Mouse (Mus musculus): ENCODE results near the gene Gm1043. TPM values are rescaled to one million over a fixed set of nuclear protein-coding genes. Genes with fewer than 3 reads are reported as not detected.
A peak's percentile ranks its signal among the peaks of the same experiment; 100 is the strongest.

Gene Gm1043
- total and polyA plus RNA-seq, 2 experiments from 2014 or later: 1.4 to 22.1 TPM

DNA sequence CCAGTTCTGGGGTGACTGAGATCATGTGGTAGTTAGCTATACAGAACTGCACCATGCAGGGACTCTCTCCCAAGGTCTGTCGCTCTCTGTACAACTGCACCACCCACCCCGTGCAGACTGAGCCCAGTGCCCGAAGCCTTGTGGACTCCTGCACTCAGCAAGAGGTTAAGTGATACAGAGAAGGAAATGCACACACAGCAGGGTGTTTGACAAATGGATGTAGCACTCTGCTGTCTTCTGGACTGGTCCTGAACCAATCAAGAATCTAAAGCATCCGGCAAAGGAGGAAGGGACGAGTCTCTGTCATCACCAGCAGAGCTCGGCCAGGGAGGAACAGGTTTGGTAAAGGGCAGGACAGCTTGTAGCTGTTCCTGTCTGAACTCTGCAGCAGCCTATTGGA lies 12.4 kb downstream of the Gm1043 start:
- H3K4me3 ChIP-seq (ENCODE audit: low read depth, low read length): no peak overlapping the region
- DNase-seq (no peak), ATAC-seq (no peak)
- H3K27me3 ChIP-seq (ENCODE audit: insufficient read depth, low read length): no peaks in the 10 kb centered on the region
- no peak overlapping the region for H3K9ac ChIP-seq
- no peak overlapping the region for H3K27ac ChIP-seq (ENCODE audit: low read depth, low read length)
- H3K36me3 ChIP-seq (ENCODE audit: insufficient read depth): peaks cover 10% of the 10 kb centered on the region; the same call in 1 of the 2 replicates
- no peak for TF ChIP-seq CTCF (IDR thresholded peaks at IDR 0.05; ENCODE audit: low read depth)
- H3K4me1 ChIP-seq (ENCODE audit: insufficient read depth): no peaks in the 10 kb centered on the region
- H3K4me2 ChIP-seq (ENCODE audit: low read depth): no peak overlapping the region
- 78% methylated on average over 6 of the region's 6 CpGs for WGBS
- no peaks in the 10 kb centered on the region for H3K9me3 ChIP-seq (ENCODE audit: low read length)

DNA sequence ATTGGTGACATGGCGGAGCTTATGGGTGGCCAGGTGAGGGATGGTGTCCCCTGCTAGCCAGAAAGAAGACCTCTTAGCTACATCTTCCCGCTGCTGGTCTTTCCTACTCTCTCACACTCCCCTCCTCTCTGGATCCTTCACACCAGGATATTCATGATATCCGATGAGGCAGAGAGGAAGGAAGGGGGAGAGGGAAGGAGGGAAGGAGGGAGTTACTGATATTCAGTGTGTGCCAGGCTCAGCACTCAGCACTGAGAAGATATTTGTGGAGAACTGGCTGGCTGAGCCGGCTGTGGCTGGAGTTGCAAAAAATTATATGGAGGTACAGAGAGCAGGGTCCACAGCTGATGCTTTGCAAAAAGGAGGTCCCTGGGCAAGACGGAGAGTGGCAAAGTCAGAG lies 15.6 kb downstream of the Gm1043 start:
- H3K4me2 ChIP-seq (ENCODE audit: low read depth): no peak overlapping the region
- H3K9me3 ChIP-seq (ENCODE audit: low read length): no peaks in the 10 kb centered on the region
- H3K27ac ChIP-seq (ENCODE audit: low read depth, low read length): 0 out of 2 replicates have a peak overlapping the region, but pooled peaks have one; percentile 40
- ATAC-seq (no peak), DNase-seq (no peak)
- TF ChIP-seq CTCF (IDR thresholded peaks at IDR 0.05; ENCODE audit: low read depth): no peak
- H3K27me3 ChIP-seq (ENCODE audit: insufficient read depth, low read length): no peaks in the 10 kb centered on the region
- H3K36me3 ChIP-seq (ENCODE audit: insufficient read depth): peaks cover 10% of the 10 kb centered on the region; the same call in 1 of the 2 replicates
- 60% methylated on average over 5 of the region's 5 CpGs for WGBS
- H3K9ac ChIP-seq: no peak overlapping the region
- H3K4me3 ChIP-seq (ENCODE audit: low read depth, low read length): no peak overlapping the region
- 0 out of 2 replicates have a peak, but pooled peaks cover under 1% of the 10 kb centered on the region for H3K4me1 ChIP-seq (ENCODE audit: insufficient read depth)

DNA sequence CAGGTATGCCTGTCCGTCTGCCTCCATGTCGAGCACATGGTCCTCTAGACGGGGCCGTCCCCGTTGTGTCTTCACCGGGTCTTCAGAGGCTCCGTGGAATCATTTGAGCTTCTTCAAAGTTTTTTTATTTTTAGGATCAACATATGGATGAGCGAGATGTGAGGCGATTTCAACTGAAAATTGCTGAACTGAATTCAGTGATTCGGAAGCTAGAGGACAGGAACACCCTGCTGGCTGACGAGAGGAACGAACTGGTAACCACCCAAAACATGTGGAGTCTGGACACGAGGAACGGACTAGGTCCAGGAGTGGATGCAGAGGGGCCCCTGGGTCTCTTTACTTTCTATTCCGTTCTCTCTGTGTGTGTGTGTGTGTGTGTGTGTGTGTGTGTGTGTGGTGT lies 16.5 kb downstream of the Gm1043 start:
- 57% methylated on average over 15 of the region's 15 CpGs for WGBS
- H3K4me2 ChIP-seq (ENCODE audit: low read depth): no peak overlapping the region
- H3K9me3 ChIP-seq (ENCODE audit: low read length): no peaks in the 10 kb centered on the region
- H3K9ac ChIP-seq: no peak overlapping the region
- ATAC-seq: no peak
- TF ChIP-seq CTCF (IDR thresholded peaks at IDR 0.05; ENCODE audit: low read depth): peak; percentile 29
- peak overlapping the region; percentile 45; the same call in 1 of the 2 replicates for H3K27ac ChIP-seq (ENCODE audit: low read depth, low read length)
- DNase-seq: peak; percentile 44
- H3K4me3 ChIP-seq (ENCODE audit: low read depth, low read length): no peak overlapping the region
- no peaks in the 10 kb centered on the region for H3K27me3 ChIP-seq (ENCODE audit: insufficient read depth, low read length)
- peaks cover 10% of the 10 kb centered on the region; the same call in 1 of the 2 replicates for H3K36me3 ChIP-seq (ENCODE audit: insufficient read depth)
- H3K4me1 ChIP-seq (ENCODE audit: insufficient read depth): 0 out of 2 replicates have a peak, but pooled peaks cover 3% of the 10 kb centered on the region

DNA sequence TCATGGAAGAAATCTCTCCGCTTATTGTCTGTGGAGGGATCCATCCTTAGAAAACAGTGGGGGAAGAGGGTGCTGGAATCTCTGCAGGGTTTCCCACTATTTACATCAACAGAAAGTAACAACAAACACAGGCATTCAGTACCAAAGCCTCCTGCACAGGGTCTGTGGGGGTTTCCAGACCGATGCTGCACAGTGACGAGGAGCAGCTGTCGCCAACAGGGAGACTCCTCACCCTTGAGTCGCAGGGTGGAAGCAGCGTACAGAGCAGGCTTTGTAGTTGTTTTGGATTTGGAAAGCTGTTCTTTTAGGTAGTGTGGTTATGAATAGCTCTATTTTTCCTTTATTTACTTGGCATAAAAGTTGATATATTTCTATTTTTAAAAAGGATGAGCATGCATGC lies 16.9 kb downstream of the Gm1043 start:
- WGBS: 30% methylated on average over 6 of the region's 6 CpGs

DNA sequence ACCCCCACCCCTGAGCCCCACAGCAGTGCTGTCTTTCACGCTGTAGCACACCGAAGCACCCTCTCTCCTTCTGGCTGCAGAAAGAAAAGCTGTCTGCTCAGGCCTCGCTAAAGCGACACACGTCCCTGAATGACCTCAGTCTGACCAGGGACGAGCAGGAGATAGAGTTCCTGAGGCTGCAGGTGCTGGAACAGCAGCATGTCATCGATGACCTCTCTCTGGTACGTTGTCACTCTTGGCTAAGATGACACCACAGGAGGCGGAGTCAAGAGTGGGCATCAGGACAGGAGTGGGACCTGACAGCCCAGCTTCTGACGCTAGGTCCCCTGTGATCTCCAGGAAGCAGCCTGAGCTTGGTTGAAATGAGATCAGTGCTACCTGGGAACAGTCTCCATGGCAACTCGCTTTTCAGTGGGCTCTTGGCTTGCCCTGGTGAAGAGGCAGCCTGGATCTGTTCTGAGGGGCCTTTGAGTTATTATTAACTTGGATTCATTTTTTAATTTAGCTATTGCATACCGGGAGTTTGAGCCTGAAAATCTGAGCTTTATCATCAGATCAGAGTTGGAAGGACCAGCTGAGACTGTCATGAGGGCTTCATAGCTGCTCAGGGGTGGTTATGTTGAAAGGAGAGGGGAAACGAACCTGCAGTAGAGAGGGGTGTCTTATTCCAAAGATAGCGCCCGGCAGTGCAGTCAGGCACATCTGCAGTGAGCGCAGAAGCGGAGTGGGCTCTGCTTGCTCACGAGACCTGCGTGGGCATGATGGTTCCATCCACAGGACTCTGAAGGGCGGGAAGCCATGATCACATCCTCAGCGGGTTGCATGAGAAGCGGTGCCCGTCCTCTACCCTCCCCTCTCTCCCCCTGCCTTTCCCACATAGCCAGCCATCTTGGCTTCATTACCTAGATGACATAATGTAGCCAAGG lies 20.6 kb downstream of the Gm1043 start:
- TF ChIP-seq CTCF (IDR thresholded peaks at IDR 0.05; ENCODE audit: low read depth): no peak
- Histone ChIP-seq H3K4me1 (ENCODE audit: insufficient read depth) (0 out of 2 replicates have a peak, but pooled peaks cover 3% of the 10 kb centered on the region), H3K27me3 (ENCODE audit: insufficient read depth, low read length) (no peaks in the 10 kb centered on the region), H3K4me3 (ENCODE audit: low read depth, low read length) (no peak overlapping the region), H3K9me3 (ENCODE audit: low read length) (no peaks in the 10 kb centered on the region), H3K9ac (no peak overlapping the region; the same call in 1 of the 2 replicates), H3K27ac (ENCODE audit: low read depth, low read length) (peak overlapping the region; percentile 71), H3K4me2 (ENCODE audit: low read depth) (no peak overlapping the region), H3K36me3 (ENCODE audit: insufficient read depth) (peaks cover 14% of the 10 kb centered on the region; the same call in 1 of the 2 replicates)
- ATAC-seq: peak; percentile 70
- peak; percentile 57 for DNase-seq
- WGBS: 63% methylated on average over 23 of the region's 23 CpGs

More for the DNA sequence above, 16.9 kb downstream of the Gm1043 start:
- H3K27me3 ChIP-seq (ENCODE audit: insufficient read depth, low read length): no peaks in the 10 kb centered on the region
- no peak overlapping the region for H3K4me2 ChIP-seq (ENCODE audit: low read depth)
- H3K27ac ChIP-seq (ENCODE audit: low read depth, low read length): no peak overlapping the region
- no peak overlapping the region for H3K9ac ChIP-seq
- ATAC-seq (peak; percentile 40; the same call in 1 of the 2 replicates), DNase-seq (no peak)
- TF ChIP-seq CTCF (IDR thresholded peaks at IDR 0.05; ENCODE audit: low read depth): no peak
- no peaks in the 10 kb centered on the region for H3K9me3 ChIP-seq (ENCODE audit: low read length)
- no peak overlapping the region for H3K4me3 ChIP-seq (ENCODE audit: low read depth, low read length)
- peaks cover 10% of the 10 kb centered on the region; the same call in 1 of the 2 replicates for H3K36me3 ChIP-seq (ENCODE audit: insufficient read depth)
- 0 out of 2 replicates have a peak, but pooled peaks cover 3% of the 10 kb centered on the region for H3K4me1 ChIP-seq (ENCODE audit: insufficient read depth)

DNA sequence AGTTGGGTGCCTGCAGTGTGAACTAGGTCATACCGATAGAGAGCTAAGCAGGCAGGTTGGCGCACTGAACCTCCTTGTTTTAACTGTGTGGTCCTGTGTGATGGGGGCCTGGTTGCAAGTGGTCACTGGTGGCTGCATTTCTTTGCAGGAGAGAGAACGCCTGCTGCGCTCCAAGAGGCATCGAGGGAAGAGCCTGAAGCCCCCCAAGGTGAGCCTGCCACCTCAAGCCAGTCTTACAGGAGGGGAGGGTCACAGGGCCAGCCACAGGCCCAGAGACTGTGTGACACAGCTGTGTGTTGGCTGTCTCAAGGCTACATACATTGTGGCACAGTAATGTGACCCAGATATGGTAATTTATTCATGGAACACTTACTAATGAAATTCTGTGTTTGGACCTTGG lies 21.9 kb downstream of the Gm1043 start:
- WGBS: 68% methylated on average over 5 of the region's 5 CpGs
- no peaks in the 10 kb centered on the region for H3K9me3 ChIP-seq (ENCODE audit: low read length)
- DNase-seq: no peak
- no peak for ATAC-seq
- H3K4me3 ChIP-seq (ENCODE audit: low read depth, low read length): no peak overlapping the region
- H3K27ac ChIP-seq (ENCODE audit: low read depth, low read length): 0 out of 2 replicates have a peak overlapping the region, but pooled peaks have one; percentile 40
- no peak for TF ChIP-seq CTCF (IDR thresholded peaks at IDR 0.05; ENCODE audit: low read depth)
- H3K4me1 ChIP-seq (ENCODE audit: insufficient read depth): 0 out of 2 replicates have a peak, but pooled peaks cover 3% of the 10 kb centered on the region
- no peak overlapping the region for H3K9ac ChIP-seq
- no peaks in the 10 kb centered on the region for H3K27me3 ChIP-seq (ENCODE audit: insufficient read depth, low read length)
- no peak overlapping the region for H3K4me2 ChIP-seq (ENCODE audit: low read depth)
- peaks cover 14% of the 10 kb centered on the region; the same call in 1 of the 2 replicates for H3K36me3 ChIP-seq (ENCODE audit: insufficient read depth)

- no peak overlapping the region for H3K27ac ChIP-seq (ENCODE audit: low read depth, low read length)
- no peak overlapping the region for H3K4me2 ChIP-seq (ENCODE audit: low read depth)
- H3K4me1 ChIP-seq (ENCODE audit: insufficient read depth): 0 out of 2 replicates have a peak, but pooled peaks cover 3% of the 10 kb centered on the region
- TF ChIP-seq CTCF (IDR thresholded peaks at IDR 0.05; ENCODE audit: low read depth): no peak
- H3K27me3 ChIP-seq (ENCODE audit: insufficient read depth, low read length): no peaks in the 10 kb centered on the region
- no peak overlapping the region for H3K9ac ChIP-seq
- WGBS: 82% methylated on average over 6 of the region's 6 CpGs
- ATAC-seq (no peak), DNase-seq (no peak)
- H3K36me3 ChIP-seq (ENCODE audit: insufficient read depth): peaks cover 14% of the 10 kb centered on the region; the same call in 1 of the 2 replicates
- no peak overlapping the region for H3K4me3 ChIP-seq (ENCODE audit: low read depth, low read length)
- H3K9me3 ChIP-seq (ENCODE audit: low read length): no peaks in the 10 kb centered on the region
These were observed 22.4 kb downstream of the Gm1043 start for GRCm38 (mm10) chr5:37107611-37108010.
